Mouse (Mus musculus) frontal cortex, adult (tissue): ENCODE data around the gene Rae1.

Source experiments
- ATAC-seq: cut with Nextera tagmentation; 2 replicates; pipeline ENCODE4 v1.9.2; 2017; ENCODE audit warnings: mild to moderate bottlenecking, moderate library complexity, mixed read lengths; ENCODE audit not compliant: low TSS enrichment

The Rae1 gene

DNA sequence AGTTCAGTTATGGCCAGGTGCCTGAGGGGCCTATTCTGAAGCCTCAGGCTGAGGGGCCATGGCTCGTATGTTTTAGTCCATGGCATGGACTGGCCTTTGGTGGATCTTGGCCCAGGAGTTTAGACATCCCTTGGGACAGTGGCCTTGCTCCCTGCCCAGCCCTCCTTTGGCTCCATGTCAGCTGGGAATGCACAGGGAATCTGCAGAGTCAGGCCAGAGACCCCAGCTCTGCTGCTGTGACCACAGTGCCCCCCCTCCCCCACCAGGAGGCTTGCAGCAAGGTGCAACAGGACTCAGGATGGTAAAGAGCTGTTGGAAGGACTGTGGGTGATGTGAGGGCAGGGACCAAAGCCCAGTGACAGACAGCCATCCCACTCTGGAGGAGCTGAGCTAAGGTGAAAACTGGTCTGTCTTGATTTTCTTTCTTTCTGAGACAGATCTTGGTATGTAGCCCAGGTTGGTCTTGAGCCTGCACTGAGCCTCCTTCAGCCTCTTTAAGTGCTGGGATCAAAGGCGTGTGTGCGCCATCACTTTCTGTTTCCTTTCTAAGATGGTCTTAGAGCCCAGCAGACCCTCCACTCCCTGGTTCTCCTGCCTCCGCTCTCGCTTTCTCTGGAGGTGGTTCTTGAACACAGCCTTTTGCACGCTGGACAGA is 27.4 kb downstream of the Rae1 start:
- no peak for ATAC-seq

DNA sequence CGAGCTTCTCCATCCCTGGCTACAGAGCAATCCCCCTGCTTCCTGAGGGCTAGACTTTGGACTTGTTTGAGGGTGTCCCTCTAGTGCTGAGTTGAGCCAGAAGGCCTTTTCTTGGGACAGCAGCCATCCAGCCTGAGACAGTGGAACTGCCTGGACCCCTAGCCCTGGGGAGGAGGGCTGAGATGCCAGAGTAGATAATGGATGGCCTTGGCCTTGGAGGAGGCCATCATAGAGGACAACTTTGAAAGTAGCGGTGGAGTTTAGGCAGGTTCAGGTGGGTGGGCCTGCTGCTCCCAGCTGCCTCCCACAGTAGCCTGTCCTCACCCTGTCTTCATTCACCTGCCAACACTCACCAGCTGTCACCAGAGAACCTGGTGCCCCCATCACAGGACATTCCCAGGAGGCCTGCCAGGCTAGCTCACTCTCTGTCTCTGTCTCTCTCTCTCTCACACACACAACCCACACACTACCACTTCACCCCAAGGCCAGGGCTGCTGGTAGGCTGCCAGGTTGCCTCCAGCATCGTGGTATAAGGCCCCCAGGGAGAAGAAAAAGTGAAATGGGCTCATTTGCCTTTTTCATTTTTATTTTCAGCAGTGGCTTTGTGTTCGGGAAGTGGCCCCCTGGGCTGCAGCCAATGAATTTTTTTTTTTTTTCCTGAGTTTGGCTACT is 28.0 kb downstream of the Rae1 start:
- no peak for ATAC-seq

DNA sequence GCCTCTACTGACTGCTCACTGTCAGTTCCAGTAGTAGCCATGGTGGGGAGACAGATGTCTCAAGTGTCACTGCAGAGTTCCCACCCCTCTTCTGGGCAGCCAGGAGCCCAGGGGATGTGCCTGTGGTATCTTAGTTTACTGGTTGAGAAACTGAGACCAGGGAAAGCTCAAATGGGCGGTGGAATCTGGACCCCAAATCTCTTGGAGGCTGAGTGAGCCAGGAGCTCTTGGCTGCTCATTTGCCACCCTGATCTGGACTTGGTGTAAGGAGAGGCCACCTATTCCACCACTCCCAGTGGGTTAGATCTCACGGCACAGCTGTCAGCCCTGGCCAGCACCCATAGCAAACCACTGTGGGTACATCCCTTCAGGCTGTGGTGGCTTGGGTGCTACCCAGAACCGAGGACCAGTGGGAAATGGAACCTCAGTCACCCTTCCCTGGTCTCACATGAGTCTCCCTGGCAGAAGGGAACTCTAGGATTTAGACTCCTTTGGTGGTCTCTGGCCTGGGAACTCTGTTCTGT is 28.7 kb downstream of the Rae1 start:
- ATAC-seq, result no peak

DNA sequence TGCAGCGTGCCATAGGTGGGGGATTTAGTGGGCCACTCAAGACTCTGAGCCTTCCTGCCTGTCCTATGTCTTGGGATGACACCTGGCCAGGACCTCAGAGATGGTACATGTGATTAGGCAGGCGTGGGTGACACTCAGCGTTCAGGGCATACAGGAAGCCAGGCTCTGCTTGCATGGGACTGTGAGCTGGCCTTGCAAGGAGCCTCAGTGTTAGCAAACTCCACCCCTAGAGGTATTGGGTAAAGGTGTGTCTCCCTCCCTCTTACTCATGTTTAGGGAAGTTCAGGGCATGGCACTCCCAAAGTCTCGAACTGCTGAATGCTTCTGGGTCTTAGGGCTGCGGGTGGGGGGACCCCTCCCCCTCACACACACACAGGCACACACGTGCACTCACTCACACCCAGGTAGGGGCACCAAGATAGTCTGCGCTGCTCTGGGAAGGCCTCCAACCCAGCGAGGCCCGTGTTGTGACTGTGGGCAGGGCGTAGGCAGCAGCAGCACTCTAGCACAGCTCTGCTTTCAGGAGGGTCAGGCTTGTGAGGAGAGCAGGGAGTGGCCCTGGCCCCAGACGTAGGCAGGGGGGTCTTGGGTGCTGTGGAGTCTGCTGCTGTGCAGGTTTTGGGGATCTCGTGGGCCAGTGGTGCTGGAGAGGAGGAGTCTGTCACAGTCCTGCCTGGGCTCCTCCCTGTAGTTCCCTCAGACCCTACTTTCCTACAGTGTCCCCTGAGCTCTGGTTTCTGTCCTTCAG is 30.8 kb downstream of the Rae1 start:
- peak; percentile 25; the same call in 1 of the 2 replicates for ATAC-seq

DNA sequence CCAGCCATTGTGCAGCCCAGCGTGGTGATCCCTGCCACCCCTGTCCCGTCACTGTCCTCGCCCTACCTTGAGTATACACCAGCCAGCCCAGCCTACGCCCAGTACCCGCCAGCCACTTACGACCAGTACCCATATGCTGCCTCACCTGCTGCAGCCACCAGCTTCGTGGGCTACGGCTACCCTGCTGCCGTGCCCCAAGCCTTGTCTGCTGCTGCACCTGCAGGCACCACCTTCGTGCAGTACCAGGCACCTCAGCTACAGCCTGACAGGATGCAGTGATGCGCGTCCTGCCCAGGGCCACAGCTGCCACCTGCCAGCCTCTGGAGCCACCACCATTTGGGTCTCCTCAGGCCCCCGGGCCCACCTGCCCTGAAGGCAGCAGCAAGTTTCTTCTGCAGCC is 33.6 kb downstream of the Rae1 start:
- ATAC-seq, result no peak

DNA sequence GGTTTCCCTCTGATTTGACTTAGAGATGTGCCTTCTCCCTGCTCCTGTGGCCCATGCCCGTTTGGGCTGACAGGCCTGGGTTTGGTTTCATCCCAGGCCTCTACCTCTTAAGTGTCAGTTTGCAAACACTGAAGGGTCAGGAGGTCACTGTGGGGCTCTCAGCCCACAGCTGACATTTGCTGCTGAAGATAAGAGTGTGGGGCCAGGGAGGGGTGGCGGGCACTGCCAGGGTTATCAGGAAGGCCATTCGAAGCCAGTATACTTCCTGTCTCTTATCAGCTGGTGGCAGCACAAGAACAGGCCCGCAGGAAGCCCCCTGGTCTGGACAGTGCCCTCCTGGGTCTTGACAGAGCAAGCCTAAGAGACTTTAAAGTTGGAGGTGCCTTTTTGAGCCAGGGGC is 35.1 kb downstream of the Rae1 start:
- ATAC-seq, result no peak

DNA sequence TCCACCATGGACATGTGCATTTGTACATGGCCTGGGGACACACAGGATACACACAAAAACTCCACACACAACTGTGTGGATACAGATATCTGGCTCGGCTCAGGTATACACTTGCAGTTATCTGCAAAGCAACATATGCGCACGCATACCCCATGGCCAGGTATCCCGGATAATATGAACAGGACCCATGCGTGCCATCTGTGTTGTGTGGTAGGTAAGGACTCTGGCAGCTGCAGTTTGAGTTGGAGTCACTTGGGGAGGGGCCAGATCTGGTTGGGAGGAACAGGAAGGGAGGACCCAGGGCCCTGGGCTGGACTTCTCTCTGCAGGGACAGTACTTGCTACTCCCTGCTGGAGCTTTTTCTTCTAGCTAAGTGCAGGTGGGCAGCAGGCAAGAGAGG is 35.7 kb downstream of the Rae1 start:
- no peak for ATAC-seq

DNA sequence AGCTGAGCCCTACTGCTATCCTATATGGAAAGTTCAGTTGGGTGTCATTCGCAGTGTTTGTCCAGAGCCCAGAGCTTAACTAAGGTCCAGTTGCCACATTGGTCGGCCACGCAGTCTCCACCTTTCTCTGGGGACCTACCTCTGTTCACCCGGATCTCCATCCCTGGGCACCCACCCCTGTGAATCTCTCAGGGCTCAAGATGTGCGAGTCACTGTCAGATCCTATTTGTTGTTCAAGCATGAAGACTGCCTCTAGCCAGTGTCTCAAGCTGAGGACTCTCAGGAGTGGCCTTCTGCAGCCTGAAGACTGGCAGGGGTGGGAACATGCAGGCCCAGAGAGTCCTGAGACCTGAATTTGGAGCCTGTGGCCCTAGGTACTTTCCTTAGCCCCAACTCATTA is 36.1 kb downstream of the Rae1 start:
- no peak for ATAC-seq

DNA sequence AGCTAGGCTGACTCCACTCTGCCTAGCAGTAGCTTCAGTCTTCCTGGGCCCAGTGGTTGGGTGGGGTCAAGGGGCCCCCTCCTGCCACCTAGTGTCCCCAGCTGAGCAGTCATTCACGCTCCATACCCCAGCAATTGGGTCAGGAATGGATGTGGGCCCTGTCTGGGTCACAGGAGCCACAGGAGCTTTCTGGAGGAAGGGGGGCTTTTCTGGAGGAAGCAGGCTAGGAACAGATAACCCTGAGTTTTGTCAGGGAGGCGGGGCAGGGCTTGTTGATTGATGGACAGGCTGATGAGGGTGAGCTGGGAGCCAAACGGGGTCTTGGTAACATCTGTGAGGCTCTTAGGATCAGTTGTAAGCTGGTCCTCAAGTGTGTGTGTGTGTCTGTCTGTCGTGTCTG is 36.7 kb downstream of the Rae1 start:
- ATAC-seq, result no peak

DNA sequence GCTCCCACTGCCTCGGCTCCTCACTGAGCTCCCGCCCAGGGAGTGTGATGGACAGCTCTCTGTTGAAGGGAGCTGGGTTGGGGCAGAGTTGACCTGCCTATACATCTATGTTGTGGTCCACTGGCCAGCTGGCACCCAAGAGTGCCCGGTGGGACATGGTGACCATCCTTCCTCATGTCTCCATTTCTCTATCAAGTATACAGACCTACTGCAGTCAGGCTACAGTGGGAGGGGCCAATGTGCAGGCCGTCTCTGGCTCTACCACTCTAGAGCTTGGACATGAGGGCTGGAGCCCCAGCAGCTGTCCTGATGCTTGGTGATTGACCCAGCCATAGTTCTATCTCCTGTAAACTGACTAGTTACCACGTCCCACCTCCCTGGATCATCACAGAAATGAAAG is 37.4 kb downstream of the Rae1 start:
- ATAC-seq, result no peak

DNA sequence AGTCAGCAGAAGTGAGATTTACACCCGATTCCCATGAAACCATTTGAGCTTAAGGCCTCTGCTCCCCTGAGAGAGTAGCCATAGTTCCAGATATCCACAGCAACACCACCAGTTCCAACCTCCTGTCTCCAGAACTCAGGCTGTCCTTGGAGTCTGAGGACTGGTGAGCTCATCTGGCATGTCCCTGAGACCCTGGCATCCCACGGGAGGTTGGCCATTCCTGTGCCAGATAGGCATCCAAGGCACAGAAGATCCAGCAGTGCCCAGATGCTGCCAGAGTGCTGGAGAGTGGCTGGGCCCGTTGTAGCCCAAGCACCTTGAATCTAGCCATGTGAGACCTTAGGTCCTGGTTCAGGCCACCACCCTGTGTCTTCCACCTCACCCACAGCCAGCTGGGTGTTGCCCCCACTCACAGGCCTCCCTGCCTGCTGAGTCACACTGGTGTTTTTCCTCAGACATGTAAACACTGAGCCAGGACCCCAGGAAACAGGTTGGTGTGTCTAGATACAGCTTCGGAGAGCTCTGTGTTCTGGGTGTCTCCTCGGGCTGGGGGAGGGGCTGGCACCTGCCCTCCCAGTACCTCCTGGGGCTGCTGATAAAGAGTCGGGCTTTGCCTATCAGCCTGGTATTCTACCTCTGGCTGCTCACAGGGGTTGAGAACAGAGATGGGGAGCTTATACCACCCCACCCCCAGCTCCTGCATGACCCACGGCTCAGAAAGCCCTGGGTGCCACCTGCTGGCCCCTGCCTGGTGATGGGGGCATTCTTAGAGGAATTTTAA is 38.1 kb downstream of the Rae1 start:
- ATAC-seq, result no peak

DNA sequence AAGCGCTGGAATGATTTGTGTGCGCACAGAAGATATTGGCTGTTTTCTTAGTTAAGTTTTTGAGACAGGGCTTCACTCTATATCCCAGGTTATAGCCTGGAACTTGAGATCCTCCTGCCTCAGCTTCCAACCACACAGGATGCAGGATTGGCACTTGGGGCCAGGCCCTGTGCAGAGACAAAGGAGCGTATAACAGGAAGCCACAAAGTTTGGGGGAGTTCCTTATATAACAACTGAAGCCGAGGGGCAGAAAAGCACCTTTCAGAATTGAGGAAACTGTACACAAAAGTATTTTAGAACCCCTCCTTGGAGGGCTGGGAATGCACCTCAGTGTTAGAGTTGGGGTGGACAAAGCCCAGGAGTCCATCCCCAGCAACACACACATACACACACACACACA is 39.1 kb downstream of the Rae1 start:
- no peak for ATAC-seq

DNA sequence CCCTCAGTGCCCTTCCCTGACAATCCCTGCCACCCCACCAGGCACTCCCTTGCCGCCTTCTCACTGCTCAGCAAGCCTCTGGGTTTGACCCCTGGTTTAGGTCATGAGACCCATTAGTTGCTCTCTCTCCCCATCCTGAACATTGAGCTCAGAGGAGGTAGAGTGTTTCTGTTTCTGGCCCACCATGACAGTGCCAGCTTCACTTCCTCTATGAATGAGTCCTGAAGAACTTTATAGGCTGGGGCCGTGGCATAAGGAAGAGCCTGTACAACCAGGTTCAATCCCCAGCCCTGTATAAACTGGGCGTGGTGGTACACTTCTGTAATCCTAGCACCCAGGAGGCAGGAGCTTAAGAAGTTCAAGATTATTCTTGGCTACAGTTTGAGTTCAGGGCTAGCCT is 40.9 kb downstream of the Rae1 start:
- no peak for ATAC-seq

DNA sequence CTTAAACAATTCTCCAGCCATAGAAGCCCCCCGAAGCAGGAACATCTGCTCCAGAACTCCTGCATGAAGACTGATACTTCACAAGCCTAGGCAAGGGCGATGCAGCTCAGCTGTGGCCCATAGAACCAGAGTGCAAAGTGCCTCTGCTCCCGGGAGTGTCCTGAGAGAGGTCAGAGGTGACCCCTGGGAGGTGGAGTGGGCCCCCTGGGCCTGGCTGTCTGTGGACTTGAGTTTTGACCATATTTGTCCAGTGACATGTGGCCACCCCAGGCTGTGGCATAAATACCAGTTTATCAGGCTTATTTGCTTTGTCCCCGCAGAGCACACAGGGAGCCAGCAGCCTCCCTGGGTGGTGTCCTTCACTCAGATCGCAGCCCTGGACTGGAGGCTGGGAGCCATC is 41.3 kb downstream of the Rae1 start:
- no peak for ATAC-seq

DNA sequence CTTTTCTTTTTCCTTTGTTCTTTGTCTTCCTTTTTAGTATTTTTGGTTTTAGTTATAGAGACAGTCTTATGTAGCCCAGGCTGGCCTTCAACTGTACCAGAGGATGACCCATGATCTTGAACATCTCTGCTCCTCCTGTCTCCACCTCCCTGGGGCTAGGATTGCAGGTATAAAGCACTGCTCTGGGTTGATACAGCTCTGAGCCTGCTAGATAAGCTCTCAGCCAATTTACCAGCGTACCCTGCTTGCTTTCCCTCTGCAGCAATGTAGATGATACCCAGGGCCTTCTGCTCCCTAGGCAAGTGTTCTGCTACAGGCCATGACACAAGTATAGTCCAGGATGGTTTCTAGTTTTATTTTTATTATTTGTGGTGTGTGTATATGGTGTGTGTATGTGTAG is 42.0 kb downstream of the Rae1 start:
- ATAC-seq, result no peak

DNA sequence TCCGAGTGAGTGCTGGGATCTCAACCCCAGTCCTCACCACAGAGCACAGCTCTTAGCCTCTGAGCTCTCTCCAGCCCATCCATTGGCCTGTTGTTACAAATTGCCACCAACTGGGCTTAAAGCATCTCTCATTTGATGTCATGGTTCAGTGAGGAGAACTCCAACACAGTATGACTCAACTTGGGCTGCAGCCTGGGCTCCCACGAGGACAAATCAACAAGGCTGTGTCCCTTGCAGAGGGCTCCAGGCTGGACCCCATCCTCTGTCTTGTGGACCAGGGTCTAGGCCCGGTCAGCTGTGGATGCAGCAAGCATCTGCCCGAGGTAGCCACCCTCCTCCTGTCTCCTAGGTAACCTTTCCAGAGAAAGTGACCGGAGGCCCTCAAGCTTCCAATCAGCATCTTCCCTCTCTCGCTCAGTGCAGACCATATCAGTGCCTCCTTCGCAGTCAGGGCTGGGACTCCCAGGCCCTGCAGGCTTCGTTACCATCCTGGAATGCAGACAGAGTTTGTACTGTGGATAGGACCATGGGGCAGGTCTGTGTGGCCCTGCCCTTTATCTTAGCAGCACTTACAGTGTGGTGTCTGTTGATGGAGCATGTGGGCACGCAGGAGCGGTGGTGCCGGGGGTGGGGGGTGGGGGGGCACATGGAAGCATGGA is 42.7 kb downstream of the Rae1 start:
- no peak for ATAC-seq

DNA sequence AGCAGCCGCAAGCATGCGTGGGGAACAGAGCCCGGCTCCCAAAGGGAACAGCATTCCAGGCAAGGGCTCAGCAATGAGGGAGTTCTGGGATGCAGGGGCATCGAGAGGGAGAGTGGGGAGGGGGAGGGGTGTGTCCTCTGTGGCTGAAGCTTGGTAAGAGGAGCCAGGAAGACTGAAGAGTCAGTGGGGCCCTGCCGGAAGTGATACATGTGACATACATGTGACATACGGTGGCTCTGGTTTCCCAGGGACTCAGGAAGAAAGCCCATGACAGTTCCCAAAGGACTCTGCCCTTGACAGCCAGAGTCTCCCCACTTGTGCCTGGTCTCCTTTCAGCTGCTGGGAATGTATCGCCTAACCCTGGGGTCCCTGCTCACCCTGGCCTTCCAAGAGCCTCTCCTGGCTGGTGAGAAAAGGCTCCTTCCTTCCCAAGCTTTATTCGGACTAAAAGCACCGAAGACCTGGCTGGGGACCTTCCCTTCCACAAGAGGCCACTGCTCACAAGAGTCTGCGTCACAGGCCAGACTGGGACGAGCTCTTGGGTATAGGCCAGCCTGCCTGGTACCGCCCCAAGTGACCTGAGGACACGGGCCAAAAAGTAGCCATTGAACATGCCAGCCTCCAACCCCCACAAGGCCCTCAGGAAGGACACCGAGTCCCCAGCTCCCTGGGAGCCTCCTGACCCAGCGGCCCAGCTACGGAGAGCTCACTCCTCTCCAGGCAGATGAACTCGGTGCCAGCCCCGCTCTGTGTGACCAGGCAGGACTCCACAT is 44.5 kb downstream of the Rae1 start:
- ATAC-seq, result 0 out of 2 replicates have a peak, but pooled peaks have one; percentile 23

DNA sequence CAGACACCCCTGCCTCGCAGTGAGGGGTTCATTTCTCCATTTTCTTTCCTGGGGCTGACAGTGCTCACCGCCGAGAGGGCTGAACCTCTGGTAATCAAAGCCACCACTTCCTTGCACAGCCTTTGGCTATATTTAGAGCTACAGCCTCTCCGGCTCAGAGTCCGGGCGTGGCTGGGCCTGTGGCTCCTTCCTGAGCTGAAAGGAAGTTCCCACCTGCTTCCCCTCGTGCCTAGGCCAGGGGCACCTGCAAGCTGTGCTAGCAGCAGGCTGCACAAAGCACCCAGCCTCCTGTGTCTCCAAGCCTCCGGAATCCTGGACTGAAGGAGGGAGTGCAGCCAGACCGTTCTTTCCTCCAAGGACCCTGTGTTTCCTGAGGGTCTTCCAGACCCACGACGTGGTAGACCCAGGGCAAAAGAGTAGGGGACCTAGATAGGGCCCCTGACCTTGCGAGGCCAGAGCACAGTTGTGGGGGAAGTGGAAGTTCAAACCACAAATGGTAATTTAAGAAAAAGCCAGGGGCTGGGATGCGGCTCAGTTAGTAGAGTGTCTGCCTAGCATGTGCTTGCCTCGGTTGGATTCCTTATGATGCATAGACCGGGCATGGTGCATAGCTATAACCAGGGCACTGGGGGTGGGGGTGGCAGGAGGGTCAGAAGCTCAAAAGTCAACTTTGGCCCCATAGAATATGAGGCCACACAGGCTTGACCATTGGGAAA is 46.8 kb downstream of the Rae1 start:
- no peak for ATAC-seq

DNA sequence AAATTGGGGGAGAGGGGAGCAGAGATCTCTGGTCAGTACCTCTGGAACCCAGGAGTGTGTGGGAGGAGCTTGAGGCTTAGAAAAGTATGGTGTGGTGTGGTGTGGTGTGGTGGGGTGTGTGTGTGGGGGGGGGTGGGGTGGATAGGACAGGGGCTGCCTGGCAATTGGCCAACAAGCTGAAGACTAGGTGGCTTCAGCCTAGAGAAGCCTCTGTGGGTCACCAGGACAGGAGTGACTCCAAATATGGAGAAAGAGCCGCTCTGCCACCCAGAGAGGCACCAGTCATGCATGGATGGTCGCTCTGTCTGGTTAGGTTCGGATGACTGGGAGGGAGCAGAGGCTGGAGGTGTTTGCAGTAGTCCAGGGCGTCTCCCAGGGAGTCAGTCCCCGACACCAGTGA is 47.6 kb downstream of the Rae1 start:
- no peak for ATAC-seq
